Mouse (Mus musculus): ENCODE results near the gene Zfp61.

DNA sequence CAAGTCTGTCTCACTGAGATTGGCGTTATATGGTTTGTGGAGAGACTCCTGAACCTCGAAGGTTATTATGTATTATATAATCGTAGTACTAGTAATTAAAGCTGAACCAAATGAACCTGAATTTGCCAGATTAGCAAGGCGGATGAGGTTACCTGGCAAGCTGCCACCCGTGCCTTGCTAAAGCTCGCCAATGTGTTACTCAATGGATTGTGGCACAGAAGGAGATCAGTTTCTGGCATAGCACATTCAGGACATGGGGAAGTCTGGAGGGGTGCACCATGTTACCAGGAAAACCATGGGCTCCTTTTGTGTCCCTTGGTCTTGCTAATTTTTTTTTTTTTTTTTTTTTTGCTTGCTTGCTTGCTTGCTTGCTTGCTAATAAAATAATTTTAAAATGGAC, 24.2 kb upstream of the Zfp61 start:
- TF ChIP-seq ZNF384 (IDR thresholded peaks at IDR 0.05; ENCODE audit: low read depth, low read length) (no peak), ZC3H11A (IDR thresholded peaks at IDR 0.05; ENCODE audit: borderline replicate concordance, low read depth, low read length) (no peak)
